Mouse (Mus musculus) MEL (cell line): ENCODE data around the gene Slc4a4.

ENCODE experiments used
- CHD2 ChIP-seq: IDR thresholded peaks from 2 replicates; pipeline ENCODE4 v1.6.1; 2011; ENCODE audit warnings: low read length, improper control_type of control experiment
- CTCF ChIP-seq, 3 experiments: IDR thresholded peaks in 2 of 3; conservative IDR thresholded peaks in 1 of 3; 2 replicates each; pipeline ENCODE4 v1.5.1; 2011 to 2012; ENCODE audit warnings: low read length in 3 of 3, low read depth in 2 of 3, mild to moderate bottlenecking in 2 of 3, improper control_type of control experiment in 1 of 3, inconsistent platforms in 1 of 3, mixed read lengths in 1 of 3, moderate library complexity in 1 of 3; ENCODE audit not compliant: control insufficient read depth in 1 of 3, insufficient read depth in 1 of 3, poor library complexity in 1 of 3, severe bottlenecking in 1 of 3
- ETS1 ChIP-seq: IDR thresholded peaks from 2 replicates; pipeline ENCODE4 v1.6.1; 2012; ENCODE audit warnings: low read depth, mild to moderate bottlenecking, inconsistent platforms, low read length, improper control_type of control experiment, moderate library complexity
- GABPA ChIP-seq: IDR thresholded peaks from 2 replicates; pipeline ENCODE4 v1.6.1; 2012; ENCODE audit warnings: low read depth, mild to moderate bottlenecking, inconsistent platforms, low read length, improper control_type of control experiment, moderate library complexity
- GATA1 ChIP-seq: IDR thresholded peaks from 2 replicates; pipeline ENCODE4 v1.6.1; 2011; ENCODE audit warnings: low read depth, low read length, improper control_type of control experiment
- JUND ChIP-seq: IDR thresholded peaks from 2 replicates; pipeline ENCODE4 v1.6.1; 2011; ENCODE audit warnings: low read depth, mild to moderate bottlenecking, improper control_type of control experiment, low read length
- MAFK ChIP-seq: IDR thresholded peaks from 2 replicates; pipeline ENCODE4 v1.6.1; 2011; ENCODE audit warnings: low read depth, mild to moderate bottlenecking, low read length, improper control_type of control experiment, borderline replicate concordance
- MAZ ChIP-seq: IDR thresholded peaks from 2 replicates; pipeline ENCODE4 v1.6.1; 2012; ENCODE audit warnings: low read depth, mild to moderate bottlenecking, inconsistent platforms, low read length, improper control_type of control experiment
- MXI1 ChIP-seq: IDR thresholded peaks from 2 replicates; pipeline ENCODE4 v1.6.1; 2011; ENCODE audit warnings: mild to moderate bottlenecking, low read depth, low read length, improper control_type of control experiment
- NRF1 ChIP-seq: IDR thresholded peaks from 2 replicates; pipeline ENCODE4 v1.6.1; 2014; ENCODE audit warnings: low read depth, mild to moderate bottlenecking, inconsistent platforms, low read length, improper control_type of control experiment, moderate library complexity; ENCODE audit not compliant: poor library complexity, insufficient read depth, severe bottlenecking
- POLR2A ChIP-seq, 2 experiments: IDR thresholded peaks; 2 replicates each; pipeline ENCODE4 v1.6.1; 2011 to 2012; ENCODE audit warnings: low read length in 2 of 2, mild to moderate bottlenecking in 2 of 2, control low read depth in 1 of 2, improper control_type of control experiment in 1 of 2, low read depth in 1 of 2, moderate library complexity in 1 of 2; ENCODE audit not compliant: control insufficient read depth in 1 of 2, insufficient read depth in 1 of 2, poor library complexity in 1 of 2
- TAL1 ChIP-seq: IDR thresholded peaks from 2 replicates; pipeline ENCODE4 v1.6.1; 2012; ENCODE audit warnings: mild to moderate bottlenecking, inconsistent platforms, low read length, moderate library complexity, mixed read lengths
- ZC3H11A ChIP-seq: IDR thresholded peaks from 2 replicates; pipeline ENCODE4 v1.6.1; 2012; ENCODE audit warnings: low read depth, mild to moderate bottlenecking, inconsistent platforms, low read length, improper control_type of control experiment
- ZKSCAN1 ChIP-seq: IDR thresholded peaks from 2 replicates; pipeline ENCODE4 v1.6.1; 2012; ENCODE audit warnings: low read depth, mild to moderate bottlenecking, inconsistent platforms, low read length, improper control_type of control experiment, moderate library complexity

GRCm38 (mm10) chr5:89052230-89052629 lies 165.6 kb downstream of the Slc4a4 start:
- no peak for TF ChIP-seq MXI1
- no peak for TF ChIP-seq TAL1
- TF ChIP-seq GABPA, result no peak
- TF ChIP-seq POLR2A (IDR thresholded peaks at IDR 0.05; ENCODE audit: control insufficient read depth in 1 of 2, insufficient read depth in 1 of 2, low read depth in 1 of 2, low read length in 2 of 2, poor library complexity in 1 of 2), result no peak
- TF ChIP-seq CTCF (IDR thresholded peaks at IDR 0.05 in 2 of 3, conservative IDR thresholded peaks at IDR 0.05 in 1 of 3; ENCODE audit: control insufficient read depth in 1 of 3, insufficient read depth in 1 of 3, low read depth in 2 of 3, low read length in 3 of 3, poor library complexity in 1 of 3, severe bottlenecking in 1 of 3), result no peak
- no peak for TF ChIP-seq MAFK
- no peak for TF ChIP-seq MAZ
- no peak for TF ChIP-seq NRF1
- no peak for TF ChIP-seq ETS1
- no peak for TF ChIP-seq ZKSCAN1
- TF ChIP-seq ZC3H11A, result no peak
- no peak for TF ChIP-seq CHD2
- TF ChIP-seq JUND, result no peak
- TF ChIP-seq GATA1, result no peak
